Mouse (Mus musculus) ES-E14 (cell line): ENCODE data around the gene Srsf1.

Experiments used
- CHD2 ChIP-seq: IDR thresholded peaks from 2 replicates; pipeline ENCODE4 v1.6.1; 2014; ENCODE audit warnings: mild to moderate bottlenecking, low read depth, low read length, inconsistent platforms
- HCFC1 ChIP-seq: IDR thresholded peaks from 2 replicates; pipeline ENCODE4 v1.6.1; 2012; ENCODE audit warnings: low read length, inconsistent platforms, borderline replicate concordance; ENCODE audit not compliant: insufficient read depth
- MAFK ChIP-seq: IDR thresholded peaks from 2 replicates; pipeline ENCODE4 v1.6.1; 2014; ENCODE audit warnings: mild to moderate bottlenecking, low read depth, low read length, inconsistent platforms; ENCODE audit not compliant: insufficient read depth
- ZNF384 ChIP-seq: IDR thresholded peaks from 2 replicates; pipeline ENCODE4 v1.6.1; 2012; ENCODE audit warnings: low read depth, low read length, inconsistent platforms

- no peak for TF ChIP-seq CHD2
- no peak for TF ChIP-seq ZNF384
- no peak for TF ChIP-seq MAFK
- TF ChIP-seq HCFC1 = no peak
Observed at GRCm38 (mm10) chr11:88067191-88067585, 20.0 kb downstream of the Srsf1 start.
